Mouse (Mus musculus) spleen, adult 2 months (tissue): Measurements from ENCODE around the gene Tnfrsf1a. TPM values are rescaled to one million over a fixed set of nuclear protein-coding genes. Genes with fewer than 3 reads are reported as not detected.

Source experiments
- DNase-seq, 2 experiments: peaks; one replicate each; pipeline versions ENCODE4 v3.0.0 to v3.0.0-alpha.2; 2012 to 2021; ENCODE audit warnings: low spot score in 2 of 2, low read depth in 1 of 2
- H3K27ac ChIP-seq: fragments of 200-500 bp; 2 replicates; pipeline ENCODE4 v1.5.1; 2012; ENCODE audit warnings: low read length, inconsistent platforms; ENCODE audit not compliant: insufficient read depth
- H3K27me3 ChIP-seq: fragments of 200-500 bp; 2 replicates; pipeline ENCODE4 v1.6.1; 2012; ENCODE audit warnings: mild to moderate bottlenecking, moderate library complexity, low read length, inconsistent platforms; ENCODE audit not compliant: control insufficient read depth, insufficient read depth
- H3K36me3 ChIP-seq: fragments of 200-500 bp; 2 replicates; pipeline ENCODE4 v1.6.1; 2012; ENCODE audit warnings: mild to moderate bottlenecking, low read length, inconsistent platforms; ENCODE audit not compliant: control insufficient read depth, insufficient read depth
- H3K4me1 ChIP-seq: fragments of 200-500 bp; 2 replicates; pipeline ENCODE4 v1.6.1; 2011; ENCODE audit warnings: inconsistent platforms; ENCODE audit not compliant: control insufficient read depth, insufficient read depth, insufficient read length
- H3K4me3 ChIP-seq: fragments of 200-500 bp; 2 replicates; pipeline ENCODE4 v1.5.1; 2011; ENCODE audit warnings: mild to moderate bottlenecking, inconsistent platforms; ENCODE audit not compliant: insufficient read depth, insufficient read length; ENCODE audit errors: extremely low read depth
- CTCF ChIP-seq: fragments of 200-500 bp; IDR thresholded peaks from 2 replicates; pipeline ENCODE4 v1.5.1; 2011; ENCODE audit warnings: mild to moderate bottlenecking, inconsistent platforms; ENCODE audit not compliant: insufficient read depth, insufficient read length, insufficient replicate concordance; ENCODE audit errors: extremely low read depth
- POLR2A ChIP-seq: fragments of 200-500 bp; IDR thresholded peaks from 2 replicates; pipeline ENCODE4 v1.6.1; 2011; ENCODE audit warnings: low read depth, low read length, inconsistent platforms
- WGBS: fragments of 180-500 bp; shearing (Covaris S2); methylation state at CpG from one replicate; pipeline ENCODE4 v1.1.7; 2018; 5-methylcytosine and 5-hydroxymethylcytosine counted together
- polyA plus RNA-seq: library from polyadenylated mRNA; depleted of rRNA; stranded (reverse); fragments of >200 nt; gene quantifications from 2 replicates; pipeline ENCODE4 v1.2.3, GENCODE M21; 2012

Gene Tnfrsf1a
- polyA plus RNA-seq, 1 experiment: 51.3 TPM

- WGBS: 41% methylated on average over 4 of the region's 4 CpGs
- DNase-seq: no peak
Observed at GRCm38 (mm10) chr6:125352811-125353210, 3.6 kb downstream of the Tnfrsf1a start.

GRCm38 (mm10) chr6:125353221-125353620 is 4.1 kb downstream of the Tnfrsf1a start:
- peaks cover 18% of the 10 kb centered on the region; the same call in 1 of the 2 replicates for H3K4me1 ChIP-seq
- peak overlapping the region; percentile 61 for H3K27ac ChIP-seq
- 34% methylated on average over 11 of the region's 11 CpGs for WGBS
- no peak for TF ChIP-seq POLR2A
- TF ChIP-seq CTCF: no peak
- peaks cover 4% of the 10 kb centered on the region; the same call in 1 of the 2 replicates for H3K27me3 ChIP-seq
- H3K4me3 ChIP-seq: no peak overlapping the region
- DNase-seq: no peak
- H3K36me3 ChIP-seq: no peaks in the 10 kb centered on the region; the same call in 1 of the 2 replicates

More at GRCm38 (mm10) chr6:125352811-125353210, 3.6 kb downstream of the Tnfrsf1a start:
- Histone ChIP-seq H3K4me3 (no peak overlapping the region), H3K4me1 (peaks cover 18% of the 10 kb centered on the region; the same call in 1 of the 2 replicates), H3K36me3 (no peaks in the 10 kb centered on the region; the same call in 1 of the 2 replicates), H3K27me3 (peaks cover 4% of the 10 kb centered on the region; the same call in 1 of the 2 replicates), H3K27ac (peak overlapping the region; percentile 61)
- no peak for TF ChIP-seq CTCF
- TF ChIP-seq POLR2A: no peak

- no peaks in the 10 kb centered on the region; the same call in 1 of the 2 replicates for H3K36me3 ChIP-seq
- H3K27me3 ChIP-seq: peaks cover 4% of the 10 kb centered on the region; the same call in 1 of the 2 replicates
- H3K27ac ChIP-seq: peak overlapping the region; percentile 61
- WGBS: 15% methylated on average over 4 of the region's 4 CpGs
- peaks cover 18% of the 10 kb centered on the region; the same call in 1 of the 2 replicates for H3K4me1 ChIP-seq
- TF ChIP-seq CTCF (no peak), POLR2A (no peak)
- no peak overlapping the region for H3K4me3 ChIP-seq
- no peak for DNase-seq
Observed at GRCm38 (mm10) chr6:125353655-125354054, 4.5 kb downstream of the Tnfrsf1a start.

GRCm38 (mm10) chr6:125354352-125355151 is 5.4 kb downstream of the Tnfrsf1a start:
- WGBS: 32% methylated on average over 14 of the region's 14 CpGs
- peaks cover 15% of the 10 kb centered on the region; the same call in 1 of the 2 replicates for H3K4me1 ChIP-seq
- H3K27me3 ChIP-seq: peaks cover 3% of the 10 kb centered on the region; the same call in 1 of the 2 replicates
- no peak overlapping the region; the same call in 1 of the 2 replicates for H3K4me3 ChIP-seq
- no peak for TF ChIP-seq CTCF
- TF ChIP-seq POLR2A: no peak
- DNase-seq: no peak
- peak overlapping the region; percentile 52 for H3K27ac ChIP-seq
- H3K36me3 ChIP-seq: no peaks in the 10 kb centered on the region; the same call in 1 of the 2 replicates

- TF ChIP-seq POLR2A (no peak), CTCF (no peak)
- Histone ChIP-seq H3K4me1 (peaks cover 15% of the 10 kb centered on the region; the same call in 1 of the 2 replicates), H3K4me3 (peak overlapping the region; percentile 11; the same call in 1 of the 2 replicates), H3K27ac (peak overlapping the region; percentile 52; the same call in 1 of the 2 replicates), H3K27me3 (peaks cover 1% of the 10 kb centered on the region; the same call in 1 of the 2 replicates), H3K36me3 (no peaks in the 10 kb centered on the region; the same call in 1 of the 2 replicates)
- DNase-seq: no peak
- 11% methylated on average over 10 of the region's 10 CpGs for WGBS
Observed at GRCm38 (mm10) chr6:125355197-125355741, 6.1 kb downstream of the Tnfrsf1a start.

- DNase-seq: no peak
- WGBS: 70% methylated on average over 8 of the region's 8 CpGs
- peaks cover 15% of the 10 kb centered on the region; the same call in 1 of the 2 replicates for H3K4me1 ChIP-seq
Observed at GRCm38 (mm10) chr6:125356264-125356663, 7.1 kb downstream of the Tnfrsf1a start.

More at GRCm38 (mm10) chr6:125356264-125356663, 7.1 kb downstream of the Tnfrsf1a start:
- Histone ChIP-seq H3K36me3 (no peaks in the 10 kb centered on the region; the same call in 1 of the 2 replicates), H3K27me3 (peaks cover 1% of the 10 kb centered on the region; the same call in 1 of the 2 replicates), H3K4me3 (no peak overlapping the region), H3K27ac (no peak overlapping the region)
- TF ChIP-seq CTCF: no peak
- TF ChIP-seq POLR2A: no peak
